Mouse (Mus musculus) left cerebral cortex, adult 2 months (tissue): ENCODE results near the gene Ski. TPM values are rescaled to one million over a fixed set of nuclear protein-coding genes. Genes with fewer than 3 reads are reported as not detected.

Experiments used
- DNase-seq, 2 experiments: peaks; one replicate each; pipeline ENCODE4 v3.0.0; 2021 to 2022; ENCODE audit warnings: low spot score in 2 of 2, mixed read lengths in 1 of 2; ENCODE audit errors: extremely low spot score in 1 of 2
- H3K27ac ChIP-seq: fragments of 200-600 bp; 2 replicates; pipeline ENCODE4 v1.8.1; 2022
- H3K4me3 ChIP-seq: fragments of 200-600 bp; 2 replicates; pipeline ENCODE4 v1.8.1; 2022
- CTCF ChIP-seq: fragments of 200-600 bp; IDR thresholded peaks from 2 replicates; pipeline ENCODE4 v1.8.1; 2022; ENCODE audit warnings: antibody characterized with exemption, mild to moderate bottlenecking, moderate library complexity
- intact Hi-C: fragments of 180-260 bp; cut with DNase I; formaldehyde crosslinking; loops from one replicate; pipeline ENCODE4 v1.15.1; 2025
- total RNA-seq, 2 experiments: library from RNA; stranded (reverse); gene quantifications; 2 replicates each; pipeline ENCODE4 v1.2.3; 2021

Gene Ski
- total RNA-seq, 2 experiments from 2014 or later, result 113 to 119 TPM

GRCm38 (mm10) chr4:155228461-155228860 is 6.1 kb upstream of the Ski start:
- Histone ChIP-seq H3K4me3 (no peak overlapping the region), H3K27ac (no peak overlapping the region)
- DNase-seq, result no peak
- intact Hi-C loops, result no loop called here
- TF ChIP-seq CTCF, result no peak

GRCm38 (mm10) chr4:155227986-155228385 is 5.6 kb upstream of the Ski start:
- TF ChIP-seq CTCF, result no peak
- no peak overlapping the region for H3K27ac ChIP-seq
- DNase-seq, result no peak
- no peak overlapping the region for H3K4me3 ChIP-seq
- intact Hi-C loops, result no loop called here

GRCm38 (mm10) chr4:155225918-155226317 is 3.5 kb upstream of the Ski start:
- H3K4me3 ChIP-seq, result no peak overlapping the region
- no peak for TF ChIP-seq CTCF
- DNase-seq, result no peak
- no peak overlapping the region for H3K27ac ChIP-seq
- intact Hi-C loops, result no loop called here

GRCm38 (mm10) chr4:155223594-155224528 is 1.5 kb upstream of the Ski start:
- H3K27ac ChIP-seq, result peak overlapping the region; percentile 100
- no peak for TF ChIP-seq CTCF
- no peak for DNase-seq
- peak overlapping the region; percentile 56 for H3K4me3 ChIP-seq
- intact Hi-C loops, result loop anchor here (1.0 to 5.0 kb wide), 3 partner anchors 10 to 77 kb away; partner anchors contain the start of gene Faap20

GRCm38 (mm10) chr4:155222841-155223593 is 625 bp upstream of the Ski start:
- intact Hi-C loops, result loop anchor here (1.0 to 5.0 kb wide), 3 partner anchors 11 to 76 kb away; partner anchors contain the start of gene Faap20
- Histone ChIP-seq H3K4me3 (peak overlapping the region; percentile 56), H3K27ac (peak overlapping the region; percentile 100)
- peak; percentile 100 for DNase-seq
- TF ChIP-seq CTCF, result peak; percentile 44

- Histone ChIP-seq H3K27ac (peak overlapping the region; percentile 86), H3K4me3 (peak overlapping the region; percentile 85)
- no peak; the same call in 1 of the 2 replicates for TF ChIP-seq CTCF
- intact Hi-C loops, result loop anchor here (2.0 to 5.0 kb wide), 3 partner anchors 27 to 75 kb away; partner anchors contain the start of gene Faap20
- peak; percentile 71 to 74 for DNase-seq
Measured at GRCm38 (mm10) chr4:155221599-155222551, 517 bp downstream of the Ski start.

- intact Hi-C loops, result loop anchor here (2.0 to 5.0 kb wide), 2 partner anchors 42 to 74 kb away; no protein-coding TSS in a partner anchor
- H3K27ac ChIP-seq, result peak overlapping the region; percentile 86
- DNase-seq, result no peak
- peak overlapping the region; percentile 85 for H3K4me3 ChIP-seq
- no peak for TF ChIP-seq CTCF
Measured at GRCm38 (mm10) chr4:155221106-155221505, 1.3 kb downstream of the Ski start.

- peak overlapping the region; percentile 85 for H3K4me3 ChIP-seq
- DNase-seq, result no peak
- intact Hi-C loops, result loop anchor here (2.0 to 5.0 kb wide), 2 partner anchors 42 to 73 kb away; no protein-coding TSS in a partner anchor
- no peak for TF ChIP-seq CTCF
- peak overlapping the region; percentile 86 for H3K27ac ChIP-seq
Measured at GRCm38 (mm10) chr4:155220213-155221100, 1.9 kb downstream of the Ski start.

- intact Hi-C loops, result loop anchor here (2.0 to 5.0 kb wide), 2 partner anchors 41 to 72 kb away; no protein-coding TSS in a partner anchor
- TF ChIP-seq CTCF, result no peak
- H3K27ac ChIP-seq, result peak overlapping the region; percentile 21; the same call in 1 of the 2 replicates
- H3K4me3 ChIP-seq, result peak overlapping the region; percentile 85
- DNase-seq, result no peak
Measured at GRCm38 (mm10) chr4:155219271-155220212, 2.9 kb downstream of the Ski start.
